Mouse (Mus musculus): ENCODE measurements at regions not wholly inside any gene's neighbourhood (a gene's known extent, or its start where the extent isn't known, plus 50 kb on each side); places are given as distances from the start of the nearest gene placed in this dataset.
"Not testable (repeated sequence)": the region's sequence is repeated elsewhere in the genome, so short reads cannot be mapped to it uniquely, and the experiment has no call there.

DNA sequence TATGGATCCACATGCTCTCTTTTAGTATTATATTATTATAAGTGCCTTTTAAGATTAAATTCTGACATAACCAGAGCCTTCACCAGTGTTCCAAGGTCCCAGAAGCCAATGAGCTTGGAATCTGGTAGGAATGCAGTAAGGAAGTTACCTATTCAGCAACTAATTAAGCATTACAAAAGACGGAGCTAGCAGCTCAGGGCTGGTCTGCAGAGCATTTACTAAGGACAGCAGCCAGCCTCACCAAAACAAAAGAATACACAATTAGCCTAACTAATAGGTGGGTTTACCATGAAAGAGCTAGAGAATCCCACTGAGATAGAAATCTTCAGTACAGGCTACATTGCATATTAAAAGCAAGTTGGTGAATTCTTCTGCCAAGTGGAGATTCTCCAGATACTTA, 164.1 kb downstream of the Rdh14 start:
- H3K4me3 ChIP-seq (ENCODE audit: low read depth, low read length); H3K4me2 ChIP-seq (ENCODE audit: low read depth, low read length); ATAC-seq (ENCODE audit: low read depth); H3K27me3 ChIP-seq (ENCODE audit: control insufficient read depth, insufficient read depth, low read depth, low read length); H3K4me1 ChIP-seq (ENCODE audit: control insufficient read depth, low read depth, low read length); H3K27ac ChIP-seq (ENCODE audit: low read length); H3K9me3 ChIP-seq (replicated peaks; ENCODE audit: control insufficient read depth, low read length); H3K9ac ChIP-seq (ENCODE audit: low read depth, low read length); H3K36me3 ChIP-seq (ENCODE audit: control insufficient read depth, insufficient read depth): not testable (repeated sequence)
- 65% methylated on average over 1 of the region's 1 CpGs for WGBS (ENCODE audit: insufficient replicate concordance)

DNA sequence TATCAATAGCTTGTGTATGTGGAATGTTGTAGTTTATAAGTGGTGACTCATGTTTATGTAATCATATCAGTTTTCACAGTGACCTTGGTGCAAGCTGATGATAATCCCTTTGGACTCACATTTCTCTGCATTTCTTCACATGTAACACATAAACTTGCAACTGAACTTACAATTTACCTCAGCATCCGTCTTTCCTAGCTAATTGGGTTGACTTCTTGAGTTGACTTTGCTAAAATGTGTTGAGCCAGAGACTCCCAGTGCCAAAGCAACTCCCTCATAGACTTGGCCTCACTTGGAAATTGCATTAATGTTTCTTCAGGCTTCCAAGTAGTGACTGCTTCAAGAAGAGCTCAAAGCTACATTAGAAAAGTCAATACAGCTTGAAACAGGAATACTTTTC, 172.4 kb downstream of the Rdh14 start:
- ATAC-seq (ENCODE audit: low read depth): no peak
- Histone ChIP-seq H3K27ac (ENCODE audit: low read length) (no peak overlapping the region), H3K9ac (ENCODE audit: low read depth, low read length) (no peak overlapping the region), H3K36me3 (ENCODE audit: control insufficient read depth, insufficient read depth) (no peaks in the 10 kb centered on the region), H3K4me3 (ENCODE audit: low read depth, low read length) (no peak overlapping the region), H3K9me3 (replicated peaks; ENCODE audit: control insufficient read depth, low read length) (no peaks in the 10 kb centered on the region), H3K4me2 (ENCODE audit: low read depth, low read length) (no peak overlapping the region), H3K4me1 (ENCODE audit: control insufficient read depth, low read depth, low read length) (no peaks in the 10 kb centered on the region), H3K27me3 (ENCODE audit: control insufficient read depth, insufficient read depth, low read depth, low read length) (no peaks in the 10 kb centered on the region)
- WGBS (ENCODE audit: insufficient replicate concordance): 38% methylated on average over 1 of the region's 1 CpGs

GRCm38 (mm10) chr12:10567881-10568280, 177.3 kb downstream of the Rdh14 start:
- no peak overlapping the region for H3K4me3 ChIP-seq (ENCODE audit: low read depth, low read length)
- no peak for ATAC-seq (ENCODE audit: low read depth)
- no peak overlapping the region for H3K9ac ChIP-seq (ENCODE audit: low read depth, low read length)
- no peak overlapping the region for H3K27ac ChIP-seq (ENCODE audit: low read length)
- H3K9me3 ChIP-seq (replicated peaks; ENCODE audit: control insufficient read depth, low read length): no peaks in the 10 kb centered on the region
- no peak overlapping the region for H3K4me2 ChIP-seq (ENCODE audit: low read depth, low read length)
- no peaks in the 10 kb centered on the region for H3K27me3 ChIP-seq (ENCODE audit: control insufficient read depth, insufficient read depth, low read depth, low read length)
- H3K4me1 ChIP-seq (ENCODE audit: control insufficient read depth, low read depth, low read length): no peaks in the 10 kb centered on the region
- no peaks in the 10 kb centered on the region for H3K36me3 ChIP-seq (ENCODE audit: control insufficient read depth, insufficient read depth)
- WGBS (ENCODE audit: insufficient replicate concordance): 51% methylated on average over 2 of the region's 2 CpGs

- no peaks in the 10 kb centered on the region for H3K36me3 ChIP-seq (ENCODE audit: control insufficient read depth, insufficient read depth)
- H3K27ac ChIP-seq (ENCODE audit: low read length): no peak overlapping the region
- H3K9ac ChIP-seq (ENCODE audit: low read depth, low read length): no peak overlapping the region
- no peaks in the 10 kb centered on the region for H3K27me3 ChIP-seq (ENCODE audit: control insufficient read depth, insufficient read depth, low read depth, low read length)
- no peaks in the 10 kb centered on the region for H3K9me3 ChIP-seq (replicated peaks; ENCODE audit: control insufficient read depth, low read length)
- no peak overlapping the region for H3K4me3 ChIP-seq (ENCODE audit: low read depth, low read length)
- WGBS (ENCODE audit: insufficient replicate concordance): 38% methylated on average over 11 of the region's 11 CpGs
- H3K4me2 ChIP-seq (ENCODE audit: low read depth, low read length): no peak overlapping the region
- no peak for ATAC-seq (ENCODE audit: low read depth)
- H3K4me1 ChIP-seq (ENCODE audit: control insufficient read depth, low read depth, low read length): no peaks in the 10 kb centered on the region
Observed at GRCm38 (mm10) chr12:10571643-10572377, 181.2 kb downstream of the Rdh14 start.

GRCm38 (mm10) chr12:10572378-10572650, 181.7 kb downstream of the Rdh14 start:
- ATAC-seq (ENCODE audit: low read depth): no peak
- WGBS (ENCODE audit: insufficient replicate concordance): 25% methylated on average over 5 of the region's 5 CpGs

DNA sequence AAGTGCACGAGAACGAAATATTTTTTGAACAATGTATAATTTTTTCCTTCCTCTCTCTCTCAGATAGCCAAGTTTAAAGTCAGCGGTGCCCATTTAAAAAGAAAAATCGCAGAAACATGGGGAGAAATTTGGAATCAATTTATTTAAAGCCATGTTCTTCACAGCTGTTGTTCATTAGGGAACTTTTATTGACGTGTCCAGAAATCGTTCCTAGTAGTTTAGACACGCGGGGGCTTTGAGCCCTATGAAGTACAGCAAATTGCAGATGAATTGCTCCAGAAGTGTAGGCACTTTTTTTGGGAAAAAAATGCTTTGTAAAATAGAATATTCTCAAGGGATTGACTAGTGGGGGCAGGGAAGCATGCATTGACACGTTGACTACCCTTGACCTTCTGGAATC, 182.8 kb downstream of the Rdh14 start:
- H3K36me3 ChIP-seq (ENCODE audit: control insufficient read depth, insufficient read depth): no peaks in the 10 kb centered on the region
- H3K27ac ChIP-seq (ENCODE audit: low read length): no peak overlapping the region
- WGBS (ENCODE audit: insufficient replicate concordance): 68% methylated on average over 9 of the region's 9 CpGs
- no peak for ATAC-seq (ENCODE audit: low read depth)
- no peak overlapping the region for H3K9ac ChIP-seq (ENCODE audit: low read depth, low read length)
- H3K27me3 ChIP-seq (ENCODE audit: control insufficient read depth, insufficient read depth, low read depth, low read length): no peaks in the 10 kb centered on the region
- no peak overlapping the region for H3K4me3 ChIP-seq (ENCODE audit: low read depth, low read length)
- H3K9me3 ChIP-seq (replicated peaks; ENCODE audit: control insufficient read depth, low read length): no peaks in the 10 kb centered on the region
- H3K4me1 ChIP-seq (ENCODE audit: control insufficient read depth, low read depth, low read length): no peaks in the 10 kb centered on the region
- H3K4me2 ChIP-seq (ENCODE audit: low read depth, low read length): no peak overlapping the region

More at GRCm38 (mm10) chr12:10572378-10572650, 181.7 kb downstream of the Rdh14 start:
- Histone ChIP-seq H3K27ac (ENCODE audit: low read length) (no peak overlapping the region), H3K27me3 (ENCODE audit: control insufficient read depth, insufficient read depth, low read depth, low read length) (no peaks in the 10 kb centered on the region), H3K4me3 (ENCODE audit: low read depth, low read length) (no peak overlapping the region), H3K9me3 (replicated peaks; ENCODE audit: control insufficient read depth, low read length) (no peaks in the 10 kb centered on the region), H3K9ac (ENCODE audit: low read depth, low read length) (no peak overlapping the region), H3K4me1 (ENCODE audit: control insufficient read depth, low read depth, low read length) (no peaks in the 10 kb centered on the region), H3K36me3 (ENCODE audit: control insufficient read depth, insufficient read depth) (no peaks in the 10 kb centered on the region), H3K4me2 (ENCODE audit: low read depth, low read length) (no peak overlapping the region)

DNA sequence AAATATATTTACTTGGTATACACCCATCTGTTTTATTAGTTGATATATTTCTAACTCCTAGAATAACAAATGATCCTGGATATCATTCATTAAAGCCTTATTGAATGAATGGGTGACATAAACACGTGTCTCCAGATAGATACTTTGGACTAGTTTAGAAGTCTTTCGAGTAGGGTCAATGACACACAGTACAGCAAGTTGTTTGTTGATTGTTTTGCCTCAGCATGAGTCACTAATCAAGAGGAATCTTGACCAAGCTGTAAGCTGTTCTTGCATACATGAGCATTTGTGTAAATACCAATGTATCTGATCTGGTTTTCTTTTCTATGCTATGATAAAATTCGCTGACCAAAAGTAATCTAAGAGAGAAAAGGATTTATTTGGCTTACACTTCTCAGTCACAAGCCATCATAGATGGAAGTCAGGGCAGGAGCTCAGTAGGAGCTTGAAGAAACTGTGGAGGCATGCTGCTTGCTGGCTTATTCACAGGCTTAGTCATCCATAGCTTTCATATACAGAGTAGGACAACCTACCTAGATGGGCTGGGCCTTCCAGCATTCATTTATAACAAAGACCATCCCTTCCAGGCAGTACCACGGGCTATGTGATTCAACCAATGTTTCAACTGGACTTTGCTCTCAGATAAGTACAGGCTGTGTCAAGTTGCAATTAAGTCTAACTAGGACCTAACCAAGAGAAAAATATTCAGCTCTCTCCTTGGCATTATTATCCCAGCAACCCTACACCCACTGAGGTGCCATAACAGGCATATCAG, 192.5 kb downstream of the Rdh14 start:
- H3K27ac ChIP-seq (ENCODE audit: low read length): no peak overlapping the region
- no peaks in the 10 kb centered on the region for H3K9me3 ChIP-seq (replicated peaks; ENCODE audit: control insufficient read depth, low read length)
- H3K36me3 ChIP-seq (ENCODE audit: control insufficient read depth, insufficient read depth): no peaks in the 10 kb centered on the region
- no peak overlapping the region for H3K4me2 ChIP-seq (ENCODE audit: low read depth, low read length)
- no peak overlapping the region for H3K9ac ChIP-seq (ENCODE audit: low read depth, low read length)
- ATAC-seq (ENCODE audit: low read depth): no peak
- H3K4me1 ChIP-seq (ENCODE audit: control insufficient read depth, low read depth, low read length): no peaks in the 10 kb centered on the region
- no peaks in the 10 kb centered on the region for H3K27me3 ChIP-seq (ENCODE audit: control insufficient read depth, insufficient read depth, low read depth, low read length)
- WGBS (ENCODE audit: insufficient replicate concordance): 42% methylated on average over 4 of the region's 4 CpGs
- H3K4me3 ChIP-seq (ENCODE audit: low read depth, low read length): no peak overlapping the region

DNA sequence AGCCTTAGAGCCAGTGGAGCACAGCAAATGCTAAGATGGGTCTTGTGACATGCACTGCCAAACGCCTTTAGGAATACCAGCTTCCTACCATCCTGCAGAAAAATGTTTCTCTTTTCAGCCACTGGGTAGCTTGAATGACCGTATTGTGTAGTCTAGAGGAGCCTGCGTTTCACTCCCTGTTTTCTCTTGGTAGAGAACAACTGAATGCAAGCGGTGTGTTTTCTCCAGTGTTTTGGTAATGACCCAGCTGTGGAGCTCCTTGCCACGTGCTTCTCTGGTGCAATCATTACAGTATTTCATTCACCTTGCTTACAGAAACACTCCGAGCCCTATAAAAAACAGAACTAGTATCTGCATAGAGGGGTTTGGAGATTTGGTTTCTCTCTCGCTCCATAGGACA, 193.5 kb downstream of the Rdh14 start:
- Histone ChIP-seq H3K27me3 (ENCODE audit: control insufficient read depth, insufficient read depth, low read depth, low read length) (no peaks in the 10 kb centered on the region), H3K27ac (ENCODE audit: low read length) (no peak overlapping the region), H3K4me1 (ENCODE audit: control insufficient read depth, low read depth, low read length) (no peaks in the 10 kb centered on the region), H3K9me3 (replicated peaks; ENCODE audit: control insufficient read depth, low read length) (no peaks in the 10 kb centered on the region), H3K4me2 (ENCODE audit: low read depth, low read length) (no peak overlapping the region), H3K36me3 (ENCODE audit: control insufficient read depth, insufficient read depth) (no peaks in the 10 kb centered on the region), H3K9ac (ENCODE audit: low read depth, low read length) (no peak overlapping the region), H3K4me3 (ENCODE audit: low read depth, low read length) (no peak overlapping the region)
- 58% methylated on average over 7 of the region's 7 CpGs for WGBS (ENCODE audit: insufficient replicate concordance)
- no peak for ATAC-seq (ENCODE audit: low read depth)

DNA sequence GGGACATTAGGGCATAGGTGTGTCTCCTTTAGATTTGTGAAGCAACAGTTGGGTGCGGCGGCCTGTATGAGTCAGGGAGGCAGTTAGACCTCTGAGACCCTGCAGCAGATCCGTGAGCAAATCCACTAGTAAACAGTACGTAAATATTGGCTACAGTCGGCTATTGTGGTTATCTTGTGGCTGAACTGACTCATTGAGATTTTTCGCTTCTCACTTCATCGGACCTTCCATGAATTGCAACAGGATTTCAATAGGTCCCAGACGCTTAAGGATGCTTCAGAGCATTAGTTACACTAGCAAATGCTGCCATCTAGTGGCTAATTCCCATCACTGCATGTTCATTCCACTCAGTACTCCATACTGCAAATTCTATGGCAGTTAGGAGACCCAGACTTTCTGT, 199.0 kb downstream of the Rdh14 start:
- Histone ChIP-seq H3K27ac (ENCODE audit: low read length) (no peak overlapping the region), H3K9ac (ENCODE audit: low read depth, low read length) (no peak overlapping the region), H3K9me3 (replicated peaks; ENCODE audit: control insufficient read depth, low read length) (no peaks in the 10 kb centered on the region), H3K27me3 (ENCODE audit: control insufficient read depth, insufficient read depth, low read depth, low read length) (no peaks in the 10 kb centered on the region), H3K4me2 (ENCODE audit: low read depth, low read length) (no peak overlapping the region), H3K4me3 (ENCODE audit: low read depth, low read length) (no peak overlapping the region), H3K4me1 (ENCODE audit: control insufficient read depth, low read depth, low read length) (no peaks in the 10 kb centered on the region), H3K36me3 (ENCODE audit: control insufficient read depth, insufficient read depth) (no peaks in the 10 kb centered on the region)
- ATAC-seq (ENCODE audit: low read depth): no peak
- WGBS (ENCODE audit: insufficient replicate concordance): 39% methylated on average over 8 of the region's 8 CpGs
